Mouse (Mus musculus) brain, embryonic 14.5 days (tissue): ENCODE measurements at regions not wholly inside any gene's neighbourhood (a gene's known extent, or its start where the extent isn't known, plus 50 kb on each side); places are given as distances from the start of the nearest gene placed in this dataset.

ENCODE experiments used
- CTCF ChIP-seq: fragments of 200-500 bp; IDR thresholded peaks from 2 replicates; pipeline ENCODE4 v1.5.1; 2012; ENCODE audit warnings: inconsistent platforms, mild to moderate bottlenecking, moderate library complexity, borderline replicate concordance; ENCODE audit not compliant: insufficient read depth, insufficient read length; ENCODE audit errors: extremely low read depth
- POLR2A ChIP-seq: fragments of 200-500 bp; IDR thresholded peaks from 2 replicates; pipeline ENCODE4 v1.6.1; 2012; ENCODE audit warnings: mild to moderate bottlenecking, inconsistent platforms, borderline replicate concordance; ENCODE audit not compliant: poor library complexity, insufficient read depth, insufficient read length, severe bottlenecking; ENCODE audit errors: extremely low read depth

GRCm38 (mm10) chr9:117784186-117784591 lies 154.5 kb upstream of the Rbms3 start:
- TF ChIP-seq CTCF = no peak
- no peak for TF ChIP-seq POLR2A
